Mouse (Mus musculus) heart, embryonic 16.5 days (tissue): Measurements from ENCODE around the gene Fgfbp1. TPM values are rescaled to one million over a fixed set of nuclear protein-coding genes. Genes with fewer than 3 reads are reported as not detected.
A peak's percentile ranks its signal among the peaks of the same experiment; 100 is the strongest.

Source experiments
- ATAC-seq: fragments of 200-750 bp; cut with Nextera tagmentation; replicated peaks from 2 replicates; pipeline ENCODE4 v1.8.0; 2017; ENCODE audit warnings: moderate number of reproducible peaks; ENCODE audit not compliant: insufficient read depth, low FRiP score; ENCODE audit errors: extremely low read depth
- H3K27ac ChIP-seq: fragments of 300-500 bp; sonication (generic); 2 replicates; pipeline ENCODE4 v1.5.1; 2014; ENCODE audit warnings: mild to moderate bottlenecking, low read length, control low read depth, moderate library complexity
- H3K27me3 ChIP-seq: fragments of 300-500 bp; sonication (generic); 2 replicates; pipeline ENCODE4 v1.6.1; 2014; ENCODE audit warnings: low read length, mixed read lengths; ENCODE audit not compliant: control insufficient read depth, insufficient read depth
- H3K36me3 ChIP-seq: fragments of 300-500 bp; sonication (generic); 2 replicates; pipeline ENCODE4 v1.6.1; 2014; ENCODE audit not compliant: control insufficient read depth, insufficient read depth
- H3K4me1 ChIP-seq: fragments of 300-500 bp; sonication (generic); 2 replicates; pipeline ENCODE4 v1.6.1; 2014; ENCODE audit warnings: low read length, mixed read lengths; ENCODE audit not compliant: control insufficient read depth, insufficient read depth
- H3K4me2 ChIP-seq: fragments of 300-500 bp; sonication (generic); 2 replicates; pipeline ENCODE4 v1.6.1; 2014; ENCODE audit warnings: low read depth, mild to moderate bottlenecking, control low read depth, low read length
- H3K4me3 ChIP-seq: fragments of 300-500 bp; sonication (generic); 2 replicates; pipeline ENCODE4 v1.5.1; 2014; ENCODE audit warnings: mild to moderate bottlenecking, control low read depth, low read length
- H3K9ac ChIP-seq: fragments of 300-500 bp; sonication (generic); 2 replicates; pipeline ENCODE4 v1.6.1; 2014; ENCODE audit warnings: low read length, control low read depth
- H3K9me3 ChIP-seq: fragments of 300-500 bp; sonication (generic); replicated peaks from 2 replicates; pipeline ENCODE4 v1.6.1; 2016; ENCODE audit warnings: low read length; ENCODE audit not compliant: control insufficient read depth
- WGBS: fragments of 180-500 bp; shearing (Covaris S2); extraction: QIAGEN DNeasy Blood & Tissue Kit; methylation state at CpG from one replicate; pipeline ENCODE4 v1.1.7; 2014; 5-methylcytosine and 5-hydroxymethylcytosine counted together
- polyA plus RNA-seq: library from polyadenylated mRNA; unstranded; fragments of >200 nt; fragmentation: Nextera tagmentation; extraction: Ambion mirVana; gene quantifications from 2 replicates; pipeline ENCODE4 v1.2.1, GENCODE M21; 2015

The Fgfbp1 gene
- polyA plus RNA-seq, 1 experiment from 2014 or later: 5.3 TPM

GRCm38 (mm10) chr5:43948748-43949275 is 32.8 kb downstream of the Fgfbp1 start:
- H3K9me3 ChIP-seq: no peaks in the 10 kb centered on the region
- H3K4me1 ChIP-seq: peaks cover 12% of the 10 kb centered on the region
- no peaks in the 10 kb centered on the region for H3K27me3 ChIP-seq
- ATAC-seq: peak; percentile 50; the same call in 1 of the 2 replicates
- peak overlapping the region; percentile 27 for H3K9ac ChIP-seq
- WGBS: 4% methylated on average over 8 of the region's 8 CpGs
- H3K4me3 ChIP-seq: peak overlapping the region; percentile 54
- peak overlapping the region; percentile 68 for H3K27ac ChIP-seq
- H3K4me2 ChIP-seq: peak overlapping the region; percentile 90
- no peaks in the 10 kb centered on the region for H3K36me3 ChIP-seq

- Histone ChIP-seq H3K9me3 (no peaks in the 10 kb centered on the region), H3K4me3 (peak overlapping the region; percentile 54), H3K9ac (peak overlapping the region; percentile 49), H3K4me2 (peak overlapping the region; percentile 90), H3K27me3 (no peaks in the 10 kb centered on the region), H3K4me1 (peaks cover 12% of the 10 kb centered on the region), H3K27ac (peak overlapping the region; percentile 68), H3K36me3 (no peaks in the 10 kb centered on the region)
- 3% methylated on average over 27 of the region's 27 CpGs for WGBS
- ATAC-seq: peak; percentile 77
Measured at GRCm38 (mm10) chr5:43948111-43948743, 33.4 kb downstream of the Fgfbp1 start.

GRCm38 (mm10) chr5:43947330-43947977 is 34.1 kb downstream of the Fgfbp1 start:
- WGBS: 41% methylated on average over 9 of the region's 9 CpGs
- Histone ChIP-seq H3K9me3 (no peaks in the 10 kb centered on the region), H3K36me3 (no peaks in the 10 kb centered on the region), H3K27ac (peak overlapping the region; percentile 9; the same call in 1 of the 2 replicates), H3K4me1 (peaks cover 12% of the 10 kb centered on the region), H3K9ac (no peak overlapping the region), H3K27me3 (no peaks in the 10 kb centered on the region), H3K4me3 (peak overlapping the region; percentile 54), H3K4me2 (peak overlapping the region; percentile 90)
- no peak; the same call in 1 of the 2 replicates for ATAC-seq

- no peak overlapping the region for H3K4me2 ChIP-seq
- no peak overlapping the region for H3K27ac ChIP-seq
- no peaks in the 10 kb centered on the region for H3K4me1 ChIP-seq
- no peak for ATAC-seq
- H3K27me3 ChIP-seq: no peaks in the 10 kb centered on the region
- no peak overlapping the region for H3K4me3 ChIP-seq
- H3K36me3 ChIP-seq: no peaks in the 10 kb centered on the region
- no peak overlapping the region for H3K9ac ChIP-seq
- H3K9me3 ChIP-seq: no peaks in the 10 kb centered on the region
- WGBS: 39% methylated on average over 2 of the region's 2 CpGs
Measured at GRCm38 (mm10) chr5:43933269-43933668, 48.3 kb downstream of the Fgfbp1 start.

Other genes starting within 250 kb of the Fgfbp1 start
- gene Bst1, start 162.9 kb downstream of the Fgfbp1 start, polyA plus RNA-seq: 2.3 and 2.8 TPM in 2 replicates
- 48.6 and 50.3 TPM in 2 replicates for gene Fbxl5, start 160.1 kb downstream of the Fgfbp1 start, polyA plus RNA-seq
- 17.4 and 18.0 TPM in 2 replicates for gene Cd38, start 113.2 kb downstream of the Fgfbp1 start, polyA plus RNA-seq
- gene Gm7879, start 68.6 kb downstream of the Fgfbp1 start, polyA plus RNA-seq: 1.1 TPM in 1 of 2 replicates, not detected in the other
- 8.0 and 8.1 TPM in 2 replicates for gene Prom1, start 120.3 kb upstream of the Fgfbp1 start, polyA plus RNA-seq
- 27.4 and 29.5 TPM in 2 replicates for gene Tapt1, start 244.8 kb upstream of the Fgfbp1 start, polyA plus RNA-seq